Mouse (Mus musculus): ENCODE measurements around the gene Gcnt2.

- no peak for TF ChIP-seq POLR2A (IDR thresholded peaks at IDR 0.05; ENCODE audit: control insufficient read depth, extremely low read depth, insufficient read depth, low read length, poor library complexity)
- no peak for TF ChIP-seq CTCF (IDR thresholded peaks at IDR 0.05; ENCODE audit: borderline replicate concordance, control insufficient read depth, extremely low read depth, insufficient read depth, low read length, poor library complexity)
These were observed 148.7 kb downstream of the Gcnt2 start for GRCm38 (mm10) chr13:41008271-41008670.

Data from thymus, adult 2 months (tissue).